Mouse (Mus musculus): ENCODE measurements at regions not wholly inside any gene's neighbourhood (a gene's known extent, or its start where the extent isn't known, plus 50 kb on each side); places are given as distances from the start of the nearest gene placed in this dataset.

GRCm38 (mm10) chr12:25650237-25650636 lies 553.3 kb upstream of the Id2 start:
- TF ChIP-seq CTCF (IDR thresholded peaks at IDR 0.05; ENCODE audit: low read depth) (no peak), EP300 (optimal IDR thresholded peaks at IDR 0.05) (no peak)

Measured in stomach, postnatal 0 days (tissue).